In genomic region chr9:61593991-61594390, GRCm38 (mm10) we compare ENCODE assay signal across 27 mouse cellular contexts.
DNase-seq lines count a peak whose midpoint lies in the region; ATAC-seq lines count a peak whose summit lies in the region.
"Had no signal": no experiment of that assay in that cellular context is flagged by ENCODE, and none has a peak within 500 bp of the region (broad histone marks: within the 10 kb centered on the region; RNA-seq: fewer than 3 reads in every experiment).

No protein-coding gene starts in this region.

- no peak overlapping the region for H3K27ac ChIP-seq in midbrain, embryonic 11.5 days (ENCODE audit: low read depth, low read length)
- no peak overlapping the region; the same call in 1 of the 2 replicates for H3K27ac ChIP-seq in midbrain, embryonic 10.5 days (replicated peaks)
- H3K27ac ChIP-seq in hindbrain, embryonic 14.5 days = no peak overlapping the region
- peak overlapping the region; percentile 40; the same call in 1 of the 2 replicates for H3K27ac ChIP-seq in midbrain, embryonic 16.5 days (ENCODE audit: low read length)
- H3K27ac ChIP-seq: embryonic facial prominence, embryonic 15.5 days; forebrain, embryonic 13.5 days; limb, embryonic 12.5 days; liver, embryonic 15.5 days; midbrain, embryonic 12.5 days; stomach, postnatal 0 days had no signal

- H3K4me2 ChIP-seq in midbrain, embryonic 11.5 days = no peak overlapping the region
- no peak overlapping the region for H3K4me2 ChIP-seq in hindbrain, embryonic 14.5 days (replicated peaks)
- H3K4me2 ChIP-seq in midbrain, embryonic 16.5 days (ENCODE audit: low read length) = no peak overlapping the region
- H3K4me2 ChIP-seq: embryonic facial prominence, embryonic 15.5 days; forebrain, embryonic 13.5 days; limb, embryonic 12.5 days; liver, embryonic 15.5 days; lung, embryonic 14.5 days; midbrain, embryonic 12.5 days had no signal

- no peaks in the 10 kb centered on the region for H3K27me3 ChIP-seq in midbrain, embryonic 11.5 days (ENCODE audit: control insufficient read depth, insufficient read depth, low read length)
- peaks cover 17% of the 10 kb centered on the region; the same call in 1 of the 2 replicates for H3K27me3 ChIP-seq in midbrain, embryonic 10.5 days (ENCODE audit: low read depth, poor library complexity, severe bottlenecking)
- H3K27me3 ChIP-seq in hindbrain, embryonic 14.5 days (ENCODE audit: control insufficient read depth, insufficient read depth, low read length) = no peaks in the 10 kb centered on the region
- H3K27me3 ChIP-seq in midbrain, embryonic 16.5 days (ENCODE audit: control insufficient read depth, insufficient read depth, low read depth, low read length) = no peaks in the 10 kb centered on the region
- H3K27me3 ChIP-seq: forebrain, embryonic 13.5 days; liver, embryonic 15.5 days had no signal

- no peak for ATAC-seq in midbrain, embryonic 11.5 days (ENCODE audit: low FRiP score)
- ATAC-seq in hindbrain, embryonic 14.5 days (ENCODE audit: low FRiP score) = peak; percentile 21; the same call in 1 of the 2 replicates
- peak; percentile 66; the same call in 1 of the 2 replicates for ATAC-seq in midbrain, embryonic 16.5 days
- ATAC-seq in megakaryocyte progenitor cell, adult 5-6 weeks (replicated peaks; ENCODE audit: poor library complexity) = no peak
- ATAC-seq: CD4-positive, CD25-positive, alpha-beta regulatory T cell, adult 4 months; forebrain, embryonic 13.5 days; intestine, postnatal 0 days had no signal

- 86% methylated on average over 6 of the region's 6 CpGs for WGBS in midbrain, embryonic 11.5 days
- 85% methylated on average over 6 of the region's 6 CpGs for WGBS in midbrain, embryonic 10.5 days
- 51% methylated on average over 6 of the region's 6 CpGs for WGBS in hindbrain, embryonic 14.5 days
- WGBS in midbrain, embryonic 16.5 days = 74% methylated on average over 6 of the region's 6 CpGs

- H3K9me3 ChIP-seq in midbrain, embryonic 11.5 days (ENCODE audit: control insufficient read depth, low read length) = no peaks in the 10 kb centered on the region
- no peaks in the 10 kb centered on the region for H3K9me3 ChIP-seq in midbrain, embryonic 10.5 days (replicated peaks)
- H3K9me3 ChIP-seq in hindbrain, embryonic 14.5 days (ENCODE audit: control insufficient read depth, low read length) = no peaks in the 10 kb centered on the region
- no peaks in the 10 kb centered on the region for H3K9me3 ChIP-seq in midbrain, embryonic 16.5 days (replicated peaks; ENCODE audit: control insufficient read depth, low read length, poor library complexity, severe bottlenecking)
- H3K9me3 ChIP-seq: embryonic facial prominence, embryonic 15.5 days; forebrain, embryonic 13.5 days; limb, embryonic 12.5 days; liver, embryonic 15.5 days; midbrain, embryonic 12.5 days had no signal

- H3K4me3 ChIP-seq in midbrain, embryonic 11.5 days (ENCODE audit: low read depth, low read length) = no peak overlapping the region
- H3K4me3 ChIP-seq in midbrain, embryonic 10.5 days = no peak overlapping the region
- no peak overlapping the region for H3K4me3 ChIP-seq in hindbrain, embryonic 14.5 days (replicated peaks; ENCODE audit: low read length)
- no peak overlapping the region for H3K4me3 ChIP-seq in midbrain, embryonic 16.5 days (ENCODE audit: low read depth, low read length)
- H3K4me3 ChIP-seq: embryonic facial prominence, embryonic 15.5 days; forebrain, embryonic 13.5 days; limb, embryonic 12.5 days; liver, embryonic 15.5 days; midbrain, embryonic 12.5 days; myocyte had no signal

- H3K9ac ChIP-seq in midbrain, embryonic 11.5 days (ENCODE audit: low read length) = no peak overlapping the region
- no peak overlapping the region for H3K9ac ChIP-seq in hindbrain, embryonic 14.5 days
- no peak overlapping the region for H3K9ac ChIP-seq in midbrain, embryonic 16.5 days (ENCODE audit: low read depth, low read length)
- H3K9ac ChIP-seq: embryonic facial prominence, embryonic 15.5 days; forebrain, embryonic 13.5 days; limb, embryonic 12.5 days; liver, embryonic 15.5 days; lung, embryonic 14.5 days; midbrain, embryonic 12.5 days had no signal

- H3K36me3 ChIP-seq in midbrain, embryonic 11.5 days (ENCODE audit: control insufficient read depth, insufficient read depth, low read length) = no peaks in the 10 kb centered on the region
- no peaks in the 10 kb centered on the region for H3K36me3 ChIP-seq in midbrain, embryonic 10.5 days
- H3K36me3 ChIP-seq in hindbrain, embryonic 14.5 days (replicated peaks; ENCODE audit: control insufficient read depth, insufficient read depth) = no peaks in the 10 kb centered on the region
- no peaks in the 10 kb centered on the region for H3K36me3 ChIP-seq in midbrain, embryonic 16.5 days (ENCODE audit: control insufficient read depth, insufficient read depth, low read length)
- H3K36me3 ChIP-seq: embryonic facial prominence, embryonic 15.5 days; limb, embryonic 12.5 days; liver, embryonic 15.5 days; midbrain, embryonic 12.5 days had no signal

- DNase-seq in midbrain, embryonic 11.5 days (ENCODE audit: low spot score, missing footprints) = peak; percentile 35
- no peak for DNase-seq in midbrain, embryonic 10.5 days (ENCODE audit: low spot score)
- DNase-seq in hindbrain, embryonic 14.5 days (ENCODE audit: low spot score) = peak; percentile 49
- no peak for DNase-seq in layer of hippocampus, postnatal 14 days (ENCODE audit: low spot score in 2 of 2)
- no peak for DNase-seq in right cerebral cortex, adult 18-20 months
- DNase-seq: adrenal gland, postnatal 25 days; cerebellum, postnatal 14 days; gastrocnemius, postnatal 14 days; heart, postnatal 36 days; kidney, adult 9 months; kidney, postnatal 10 days; lung, embryonic 14.5 days; lung, postnatal 14 days; spleen, adult 18-20 months; thymus, adult 18-20 months; thymus, postnatal 25 days had no signal

- peaks cover 5% of the 10 kb centered on the region; the same call in 1 of the 2 replicates for H3K4me1 ChIP-seq in midbrain, embryonic 11.5 days (ENCODE audit: control insufficient read depth, insufficient read depth, low read length)
- H3K4me1 ChIP-seq in midbrain, embryonic 10.5 days = peaks cover 26% of the 10 kb centered on the region
- H3K4me1 ChIP-seq in hindbrain, embryonic 14.5 days (replicated peaks; ENCODE audit: control insufficient read depth, insufficient read depth, low read length) = peaks cover 8% of the 10 kb centered on the region; the same call in 1 of the 2 replicates
- H3K4me1 ChIP-seq in midbrain, embryonic 16.5 days (ENCODE audit: control insufficient read depth, insufficient read depth, low read length) = peaks cover 11% of the 10 kb centered on the region
- H3K4me1 ChIP-seq: liver, embryonic 15.5 days had no signal

Comparison
In these comparisons a context has a peak if more than half of its experiments do, and no peak if none do; other contexts are left out.
1. ATAC-seq: peak in hindbrain, embryonic 14.5 days (single experiment) and midbrain, embryonic 16.5 days (single experiment); none in midbrain, embryonic 11.5 days (single experiment) and megakaryocyte progenitor cell, adult 5-6 weeks (single experiment).
2. DNase-seq: peak in midbrain, embryonic 11.5 days (single experiment) and hindbrain, embryonic 14.5 days (single experiment); none in midbrain, embryonic 10.5 days (single experiment), layer of hippocampus, postnatal 14 days (0 of 2) and right cerebral cortex, adult 18-20 months (single experiment).